Mouse (Mus musculus) kidney, adult 18-20 months (tissue): Measurements from ENCODE around the gene Baiap2.

Experiments
- DNase-seq: peaks from one replicate; pipeline ENCODE4 v3.0.0; 2021

Gene Baiap2

GRCm38 (mm10) chr11:119920668-119921067 lies 21.9 kb upstream of the Baiap2 start:
- DNase-seq: no peak

DNA sequence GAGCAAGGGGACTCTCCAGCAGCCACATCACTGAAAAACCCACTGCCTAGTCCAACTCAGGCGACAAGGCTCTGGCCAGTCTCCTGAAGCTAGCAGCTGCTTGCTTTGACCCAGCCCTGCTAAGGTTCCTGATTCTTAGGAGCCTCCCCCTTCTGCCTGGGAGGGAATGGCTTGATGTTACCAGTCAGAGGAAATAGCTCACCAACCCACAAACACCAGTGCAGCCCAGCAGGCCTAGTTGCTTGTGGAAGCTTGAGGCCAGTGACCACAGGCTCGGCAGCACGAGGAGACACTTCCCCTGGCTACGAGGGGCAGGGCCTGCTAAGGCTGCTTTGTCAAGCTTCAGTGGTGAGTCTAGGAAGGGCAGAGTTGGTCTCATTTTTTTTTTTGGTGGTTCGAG lies 17.4 kb upstream of the Baiap2 start:
- no peak for DNase-seq

DNA sequence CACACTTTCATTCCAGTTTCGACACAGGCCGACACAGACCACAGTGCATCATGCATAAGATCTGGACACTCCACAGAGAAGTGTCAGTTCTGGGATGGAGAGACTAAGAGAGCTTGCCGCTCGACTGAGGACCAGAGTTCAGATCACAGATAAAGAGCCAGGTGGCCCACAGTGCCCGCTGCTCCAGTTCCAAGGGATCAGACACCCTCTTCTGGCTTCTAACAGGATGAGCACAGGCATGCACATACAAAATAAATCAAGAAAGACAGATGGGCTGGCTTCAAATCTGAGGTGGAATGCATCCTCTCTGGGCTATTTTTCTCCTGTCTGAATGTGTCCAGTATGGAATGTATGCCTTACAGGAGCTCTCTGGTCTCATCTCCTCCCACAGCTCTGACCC lies 15.8 kb upstream of the Baiap2 start:
- no peak for DNase-seq

DNA sequence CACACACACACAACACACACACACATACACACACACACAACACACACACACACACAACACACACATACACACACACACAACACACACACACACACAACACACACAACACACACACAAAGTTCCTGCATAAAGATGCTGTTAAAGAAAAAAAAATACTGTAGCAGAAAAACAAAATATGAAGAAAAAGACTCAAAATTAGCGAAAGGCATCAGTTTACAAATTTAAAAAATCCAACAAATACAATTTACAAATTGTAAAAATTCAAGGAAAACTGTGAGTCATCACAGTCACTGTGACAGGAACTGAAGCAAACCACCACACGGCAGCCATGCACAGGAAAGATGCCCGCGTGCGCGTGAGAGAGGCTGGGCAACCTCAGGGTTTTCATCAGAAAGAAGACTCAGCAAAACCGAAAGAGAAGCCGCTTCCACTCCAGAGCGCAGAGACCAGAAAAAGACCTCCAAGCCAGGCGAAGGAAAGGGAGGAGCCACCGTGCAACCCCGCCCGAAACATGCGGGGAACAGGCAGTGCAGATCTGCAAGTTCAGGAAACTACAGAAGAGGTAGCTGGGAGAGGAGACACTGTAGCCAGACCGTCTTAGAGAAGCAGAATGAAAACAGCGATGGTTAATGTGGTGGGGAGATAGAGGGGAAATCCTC lies 14.4 kb upstream of the Baiap2 start:
- DNase-seq: no peak

- no peak for DNase-seq
Measured at GRCm38 (mm10) chr11:119929603-119930265, 12.8 kb upstream of the Baiap2 start.

GRCm38 (mm10) chr11:119931809-119932208 lies 10.8 kb upstream of the Baiap2 start:
- no peak for DNase-seq

- no peak for DNase-seq
Measured at GRCm38 (mm10) chr11:119933142-119933541, 9.4 kb upstream of the Baiap2 start.

- no peak for DNase-seq
Measured at GRCm38 (mm10) chr11:119933819-119934583, 8.6 kb upstream of the Baiap2 start.

GRCm38 (mm10) chr11:119934773-119935172 lies 7.8 kb upstream of the Baiap2 start:
- DNase-seq: no peak

- DNase-seq: peak; percentile 85
Measured at GRCm38 (mm10) chr11:119935457-119935856, 7.1 kb upstream of the Baiap2 start.

DNA sequence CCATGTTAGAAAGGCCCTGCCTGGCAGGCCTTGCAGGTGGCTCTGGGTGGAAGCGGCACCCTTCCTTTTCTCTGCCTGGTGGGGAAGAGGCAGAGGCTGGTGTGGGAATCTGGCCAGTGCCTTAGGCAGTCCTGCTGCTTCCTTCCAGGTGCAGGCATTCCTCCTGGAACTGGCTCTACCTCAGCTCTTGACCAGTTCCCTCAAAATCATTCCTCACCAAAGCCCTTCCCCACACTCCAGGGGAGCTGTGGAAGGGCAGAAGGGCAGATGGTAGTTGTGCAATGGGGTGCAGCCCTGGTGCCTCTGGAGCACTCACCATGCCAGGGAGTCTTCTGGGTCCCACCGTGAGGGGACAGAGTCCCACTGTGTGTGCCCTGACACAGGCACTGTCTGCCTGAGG lies 6.1 kb upstream of the Baiap2 start:
- no peak for DNase-seq

DNA sequence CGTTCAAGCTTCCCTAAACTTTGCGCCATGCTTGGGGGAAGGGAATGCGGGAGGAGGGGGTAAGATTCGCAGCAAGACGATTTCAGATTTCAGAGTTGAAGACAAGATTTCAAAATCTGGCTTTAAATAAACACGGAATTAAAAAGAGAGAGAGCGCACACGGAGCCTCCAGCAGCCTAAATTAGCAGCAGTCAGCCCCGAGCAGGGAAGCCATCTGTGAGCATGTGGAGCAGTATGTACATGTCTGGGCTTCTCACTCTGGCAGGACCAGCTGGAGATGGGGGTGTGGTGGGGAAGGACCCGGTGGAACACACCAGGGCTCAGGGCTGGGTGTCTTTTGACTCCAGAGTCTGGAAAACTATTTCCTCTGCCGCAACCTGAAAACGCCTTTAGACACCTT lies 5.3 kb upstream of the Baiap2 start:
- no peak for DNase-seq

- peak; percentile 65 for DNase-seq
Measured at GRCm38 (mm10) chr11:119937772-119938502, 4.6 kb upstream of the Baiap2 start.

DNA sequence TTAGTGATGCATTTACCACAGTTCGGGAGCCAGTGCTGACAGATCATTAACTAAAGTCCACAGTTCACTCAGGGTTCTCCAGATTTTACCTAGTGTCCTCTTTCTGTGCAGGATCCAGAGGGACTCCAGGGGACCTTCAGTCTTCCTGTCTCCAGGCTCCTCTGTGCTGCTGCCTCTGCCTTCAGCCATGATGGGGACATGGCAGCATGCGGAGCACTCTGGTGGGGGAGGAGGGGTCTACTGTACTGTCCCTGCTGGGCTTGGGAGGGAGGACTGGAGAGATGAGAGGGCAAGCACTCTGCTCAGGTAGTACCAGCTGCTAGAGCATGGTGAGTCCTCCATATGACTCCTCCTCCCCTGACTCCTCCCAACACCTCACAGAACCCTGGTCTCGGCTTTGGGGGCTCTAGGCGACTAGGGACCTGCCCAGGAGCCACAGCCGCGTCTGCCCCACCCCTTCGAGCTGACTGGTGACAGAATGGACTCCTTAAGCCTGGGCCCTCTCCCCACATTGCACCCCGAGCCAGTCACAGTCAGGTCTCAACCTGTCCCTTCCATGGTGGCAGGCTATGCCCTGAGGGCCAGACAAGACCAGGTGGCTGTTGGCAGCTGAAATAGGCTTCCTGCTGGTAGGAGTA lies 3.4 kb upstream of the Baiap2 start:
- peak; percentile 74 for DNase-seq

DNA sequence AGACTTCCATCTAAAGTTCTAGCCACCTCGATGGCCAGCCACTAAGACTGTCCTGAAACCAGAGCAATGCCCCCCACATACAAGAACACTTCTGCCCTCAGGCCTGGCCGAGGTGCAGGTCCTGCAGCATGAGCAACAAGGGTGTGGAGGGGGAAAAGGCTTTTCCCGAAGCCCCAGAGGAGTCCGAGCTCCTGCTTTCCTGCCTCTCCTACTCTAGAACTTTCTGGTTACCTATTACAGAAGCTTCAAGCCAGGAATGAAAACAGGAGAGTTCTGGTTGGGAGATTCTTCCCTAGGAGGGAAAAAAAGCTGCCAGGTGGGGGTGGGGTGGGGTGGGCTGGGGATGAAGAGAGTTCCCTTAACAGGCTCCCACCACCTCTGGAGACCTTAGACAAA lies 2.9 kb upstream of the Baiap2 start:
- DNase-seq: no peak

DNA sequence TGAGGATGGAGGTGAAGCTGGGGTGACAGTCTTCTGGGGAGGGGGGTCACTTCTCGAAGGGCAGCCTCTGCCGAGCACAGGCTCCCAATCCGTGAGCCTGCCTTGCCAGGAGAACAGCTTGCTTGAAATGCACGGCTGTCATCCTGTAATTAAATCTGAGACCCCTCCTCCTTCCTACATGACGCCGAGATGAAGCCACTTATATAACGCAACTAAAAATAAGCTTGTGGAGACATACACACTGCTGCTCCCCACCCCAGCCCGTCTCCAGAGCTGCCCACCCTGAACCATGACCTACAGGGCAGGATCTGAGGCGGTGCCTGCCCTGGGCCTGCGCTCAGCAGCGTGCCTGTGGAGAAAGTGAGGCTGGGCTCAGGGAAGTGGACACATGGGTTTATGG lies 2.4 kb upstream of the Baiap2 start:
- no peak for DNase-seq

GRCm38 (mm10) chr11:119941794-119942193 lies 769 bp upstream of the Baiap2 start:
- DNase-seq: no peak

- DNase-seq: no peak
Measured at GRCm38 (mm10) chr11:119942201-119942726, 299 bp upstream of the Baiap2 start.

DNA sequence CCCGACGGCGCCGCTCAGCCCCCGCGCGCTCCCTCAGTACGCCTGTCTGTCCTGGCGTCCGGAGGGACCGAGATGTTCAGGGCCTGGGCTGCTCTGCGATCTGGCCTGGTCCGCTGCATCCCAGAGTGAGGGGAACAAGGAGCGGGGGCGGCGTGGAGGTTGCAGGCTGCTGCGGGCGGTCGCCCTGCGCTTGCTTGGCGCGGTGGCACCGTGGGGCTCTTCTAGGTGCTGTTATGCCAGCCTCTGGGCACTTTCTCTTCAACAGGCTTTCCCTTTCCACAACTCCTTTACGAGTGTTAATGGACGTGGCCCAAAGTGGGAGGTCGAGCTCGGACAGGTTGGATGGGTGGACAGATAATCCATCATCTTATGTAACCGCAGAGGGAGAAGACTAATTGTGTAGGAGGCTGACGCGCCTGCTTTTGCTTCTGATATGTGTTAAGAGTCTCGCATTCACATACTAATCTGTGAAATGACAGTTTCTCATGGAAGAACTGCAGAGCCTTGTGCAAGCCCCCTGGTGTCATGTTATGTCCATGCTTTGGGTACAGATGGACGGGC lies 945 bp downstream of the Baiap2 start:
- DNase-seq: peak; percentile 56

DNA sequence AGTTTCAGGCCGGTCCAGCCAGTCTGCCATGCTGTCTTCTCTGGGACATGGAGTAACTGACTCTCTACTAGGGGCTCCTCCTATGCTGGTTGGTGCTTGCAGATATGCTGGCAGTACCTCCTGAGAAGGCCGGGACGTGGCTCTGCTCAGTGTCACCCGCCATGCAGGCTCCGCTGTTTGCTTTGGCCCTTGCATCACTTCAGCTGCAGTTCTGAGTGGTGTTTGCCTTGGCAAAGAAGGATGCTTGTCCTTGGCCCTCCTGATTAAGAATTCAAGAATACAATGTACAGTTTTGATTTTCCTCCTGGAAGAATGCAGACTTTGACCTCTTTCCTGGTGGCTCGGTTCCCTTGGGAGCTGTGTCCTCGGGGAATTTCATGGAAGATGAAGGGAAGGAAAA lies 2.8 kb downstream of the Baiap2 start:
- DNase-seq: peak; percentile 63

DNA sequence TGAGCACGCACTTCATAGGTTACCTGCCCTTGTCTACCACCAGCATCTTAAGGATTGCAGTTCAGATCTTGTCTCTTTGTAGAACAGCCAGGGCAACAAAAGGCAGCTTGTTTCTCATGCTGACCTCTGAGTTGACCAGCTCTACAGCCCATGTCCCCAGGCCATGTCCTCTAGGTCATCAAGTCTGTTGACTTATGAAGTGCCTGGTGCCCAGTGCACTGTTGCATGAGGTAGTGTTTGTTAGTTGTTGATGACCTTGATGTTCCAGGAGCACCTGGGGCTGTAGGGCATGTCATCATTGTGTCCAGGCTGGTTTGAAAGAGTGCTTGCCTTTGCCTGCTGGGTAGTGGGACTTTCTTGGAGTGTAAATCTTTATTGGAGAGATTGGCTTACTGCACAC lies 4.9 kb downstream of the Baiap2 start:
- DNase-seq: no peak

DNA sequence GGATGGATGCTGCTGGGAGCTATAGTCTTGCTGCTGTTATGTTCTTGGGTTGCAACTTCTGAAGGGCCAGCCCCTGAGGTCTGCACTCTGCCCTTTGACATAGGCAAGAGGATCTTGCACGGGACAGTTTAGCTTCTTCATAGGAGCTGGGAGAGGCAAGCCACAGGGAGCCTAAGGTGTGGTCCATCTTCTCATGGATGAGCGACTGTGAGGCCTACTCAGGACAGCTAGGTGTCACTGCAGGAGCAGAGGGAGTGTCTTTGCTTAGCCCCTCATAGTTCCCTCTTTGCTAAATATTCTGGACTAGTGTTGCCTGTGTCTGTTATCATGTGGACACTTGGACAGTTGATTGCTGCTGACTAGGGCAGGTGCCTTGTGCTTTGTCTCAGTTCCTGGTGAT lies 5.3 kb downstream of the Baiap2 start:
- DNase-seq: no peak
